Mouse (Mus musculus): ENCODE results near the gene Ccdc103.

Ccdc103 gene

DNA sequence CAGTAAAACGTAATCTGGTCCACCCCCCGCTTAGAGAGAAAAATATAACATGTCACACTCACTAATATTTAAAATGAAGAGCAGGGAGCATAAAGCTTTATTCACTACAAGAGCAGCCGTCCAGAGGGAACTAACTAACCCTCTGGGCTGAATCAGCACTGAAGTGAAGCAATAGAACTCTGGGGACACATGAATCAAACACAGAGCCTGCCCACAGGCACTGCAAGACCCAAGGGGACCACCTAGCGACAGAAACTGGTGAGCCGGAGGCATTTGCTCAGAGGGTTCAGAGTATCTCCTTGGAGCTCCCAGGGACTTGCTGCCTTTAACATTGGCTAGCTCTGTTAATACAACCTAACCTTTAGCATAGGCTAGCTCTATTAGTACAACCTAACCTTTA, 9.1 kb downstream of the Ccdc103 start:
- no peak for DNase-seq (ENCODE audit: low read depth, low spot score)

DNA sequence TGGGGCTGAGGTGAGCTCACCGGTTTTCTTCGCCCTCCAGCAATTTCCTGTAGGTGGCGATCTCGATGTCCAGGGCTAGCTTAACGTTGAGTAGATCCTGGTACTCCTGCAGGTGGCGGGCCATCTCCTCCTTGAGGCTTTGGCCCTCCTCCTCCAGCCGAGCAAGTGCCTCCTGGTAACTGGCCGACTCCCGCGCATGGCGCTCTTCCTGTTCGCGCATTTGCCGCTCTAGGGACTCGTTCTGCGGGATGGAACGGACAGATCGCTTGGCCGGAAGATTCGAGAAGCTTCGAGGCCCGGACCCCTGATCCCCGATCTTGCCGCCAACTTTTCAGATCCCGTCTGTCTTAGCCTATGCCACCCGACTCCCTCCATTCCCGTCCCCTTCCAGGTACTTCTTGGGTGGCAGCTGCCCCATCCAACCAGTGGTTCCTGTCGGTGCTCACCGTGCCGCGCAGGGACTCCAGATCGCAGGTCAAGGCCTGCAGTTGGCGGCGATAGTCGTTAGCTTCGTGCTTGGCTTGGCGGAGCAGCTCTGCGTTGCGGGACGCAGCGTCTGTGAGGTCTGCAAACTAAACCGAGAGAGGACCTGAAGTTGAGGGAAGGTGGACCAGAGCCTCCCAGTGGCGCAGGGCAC, 12.1 kb downstream of the Ccdc103 start:
- peak; percentile 80 for DNase-seq (ENCODE audit: low read depth, low spot score)

DNA sequence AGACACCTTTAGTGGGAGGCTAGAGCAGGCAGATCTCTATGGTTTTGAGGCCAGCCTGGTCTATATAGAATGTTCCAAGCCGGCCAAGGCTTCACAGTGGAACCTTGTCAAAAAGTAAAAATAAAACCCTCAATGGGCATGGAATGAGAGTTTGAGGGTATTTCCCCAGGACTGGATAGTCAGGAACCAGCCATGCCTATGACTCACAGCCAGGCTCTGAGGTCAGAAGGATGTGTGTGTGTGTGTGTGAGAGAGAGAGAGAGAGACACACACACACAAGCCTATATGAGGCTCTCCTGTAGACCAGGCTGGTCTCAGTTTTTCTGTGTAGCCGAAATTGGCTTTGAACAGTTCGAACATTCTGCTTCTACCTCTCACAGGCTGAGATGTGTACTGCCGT, 13.7 kb downstream of the Ccdc103 start:
- DNase-seq (ENCODE audit: low read depth, low spot score) = no peak

DNA sequence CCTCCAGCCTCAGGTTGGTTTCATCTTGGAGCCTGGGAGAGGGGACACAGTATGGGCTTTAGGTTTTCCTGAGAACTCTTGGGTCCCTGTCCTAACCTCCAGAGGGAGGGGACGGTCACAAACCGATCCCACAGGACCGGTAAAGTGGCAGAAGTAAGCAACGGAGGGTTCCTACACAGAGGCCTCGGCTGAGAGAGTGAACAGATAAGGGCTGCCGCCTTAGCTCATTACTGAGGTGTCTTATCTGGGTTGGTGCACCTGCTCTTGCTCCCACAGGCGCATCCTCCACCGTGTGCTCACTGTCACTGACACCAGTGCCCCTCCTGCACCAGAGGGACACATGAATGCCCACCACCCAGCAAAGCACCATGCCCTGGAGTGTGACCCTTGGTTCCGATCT, 14.8 kb downstream of the Ccdc103 start:
- no peak for DNase-seq (ENCODE audit: low read depth, low spot score)

DNA sequence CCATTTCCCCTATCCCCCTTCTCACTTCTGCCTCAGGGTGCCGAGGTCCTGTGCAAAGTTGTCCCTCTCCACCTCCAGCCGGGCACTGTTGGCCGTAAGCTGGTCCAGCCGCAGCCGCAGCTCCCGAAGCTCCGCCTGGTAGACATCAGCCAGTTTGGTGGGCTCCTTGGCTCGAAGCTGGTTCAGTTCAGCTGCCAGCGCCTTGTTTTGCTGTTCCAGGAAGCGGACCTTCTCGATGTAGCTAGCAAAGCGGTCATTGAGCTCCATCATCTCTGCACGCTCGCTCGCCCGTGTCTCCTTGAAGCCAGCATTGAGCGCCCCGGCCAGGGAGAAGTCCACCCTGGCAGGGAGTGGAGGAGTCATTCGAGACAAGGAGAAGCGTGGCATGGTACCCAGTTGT, 15.6 kb downstream of the Ccdc103 start:
- no peak for DNase-seq (ENCODE audit: low read depth, low spot score)

DNA sequence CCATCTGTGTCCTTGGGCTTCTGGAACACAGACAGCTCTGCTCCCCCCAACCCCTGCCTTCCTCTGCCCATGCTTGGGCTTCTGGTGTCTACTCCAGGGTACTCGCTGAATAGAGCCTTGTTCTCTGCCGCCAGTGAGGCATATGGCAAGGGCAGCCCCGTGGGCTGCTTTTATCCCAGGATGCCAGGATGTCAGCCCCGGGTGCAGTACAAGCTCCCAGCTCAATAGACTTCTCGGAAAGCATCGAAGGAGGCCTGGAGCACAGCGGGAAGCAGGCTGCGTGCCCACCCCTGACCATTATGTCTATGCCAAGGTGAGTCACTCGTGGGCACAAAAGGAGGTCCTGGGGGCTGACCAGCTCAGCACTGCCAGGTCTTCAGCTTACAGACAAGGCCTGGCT, 17.4 kb downstream of the Ccdc103 start:
- no peak for DNase-seq (ENCODE audit: low read depth, low spot score)

DNA sequence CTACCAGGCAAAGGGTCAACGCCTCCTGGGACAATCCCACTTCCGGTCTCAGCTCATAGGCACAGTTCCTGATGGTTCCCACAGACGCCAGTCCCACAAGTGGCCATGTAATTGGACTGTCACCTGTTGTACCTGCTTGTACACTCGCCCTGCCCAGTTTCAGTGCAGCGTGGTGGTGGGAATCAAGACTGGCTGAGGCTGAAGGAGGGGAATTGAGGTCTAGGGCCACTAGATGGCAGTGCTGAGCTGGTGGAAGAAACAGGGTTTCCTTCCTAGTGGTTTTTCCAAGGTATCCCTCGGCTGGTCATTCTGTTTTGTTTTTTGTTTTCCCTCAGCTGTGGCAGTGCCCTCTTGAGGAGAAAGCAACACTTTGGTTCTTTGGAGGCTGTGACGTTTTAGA, 19.8 kb downstream of the Ccdc103 start, which contains the start of gene Gfap:
Gfap (minus strand) TSS at position 150 of the 400 bp plus-strand sequence.
- DNase-seq (ENCODE audit: low read depth, low spot score) = peak; percentile 79

DNA sequence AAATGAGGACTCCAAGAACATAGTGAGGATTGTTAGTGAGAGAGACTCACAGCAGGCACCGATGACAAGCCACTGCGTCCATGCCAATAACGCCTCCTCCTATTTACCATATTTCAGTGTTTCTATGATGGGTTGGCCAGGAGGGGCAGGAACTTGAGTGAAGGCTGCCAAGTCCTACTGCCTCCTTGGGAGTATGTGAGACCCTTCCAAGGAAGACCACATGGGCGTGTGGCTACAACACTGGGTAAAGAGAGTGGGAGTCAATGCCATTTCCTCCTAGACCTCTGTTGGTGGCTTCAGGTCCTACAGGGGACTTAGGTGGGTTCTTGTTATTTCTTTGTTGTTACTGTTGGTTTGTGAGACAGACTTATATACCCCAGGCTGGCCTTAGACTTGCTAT, 20.2 kb downstream of the Ccdc103 start:
- no peak for DNase-seq (ENCODE audit: low read depth, low spot score)

DNA sequence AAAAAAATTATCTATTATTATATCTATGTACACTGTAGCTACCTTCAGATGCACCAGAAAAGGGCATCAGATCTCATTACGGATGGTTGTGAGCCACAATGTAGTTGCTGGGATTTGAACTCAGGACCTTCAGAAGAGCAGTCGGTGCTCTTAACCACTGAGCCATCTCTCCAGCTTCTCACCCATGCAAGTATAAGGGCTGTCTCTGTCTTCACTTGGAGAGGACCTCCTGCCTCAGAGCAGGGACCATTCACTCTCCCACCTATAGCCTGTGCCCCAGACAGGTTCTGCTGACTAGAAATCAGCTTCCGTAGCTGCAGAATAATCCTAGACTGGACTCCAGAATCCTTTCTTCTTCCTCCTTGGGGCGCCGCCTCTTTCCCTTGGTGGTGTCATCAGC, 21.1 kb downstream of the Ccdc103 start:
- DNase-seq (ENCODE audit: low read depth, low spot score) = no peak

DNA sequence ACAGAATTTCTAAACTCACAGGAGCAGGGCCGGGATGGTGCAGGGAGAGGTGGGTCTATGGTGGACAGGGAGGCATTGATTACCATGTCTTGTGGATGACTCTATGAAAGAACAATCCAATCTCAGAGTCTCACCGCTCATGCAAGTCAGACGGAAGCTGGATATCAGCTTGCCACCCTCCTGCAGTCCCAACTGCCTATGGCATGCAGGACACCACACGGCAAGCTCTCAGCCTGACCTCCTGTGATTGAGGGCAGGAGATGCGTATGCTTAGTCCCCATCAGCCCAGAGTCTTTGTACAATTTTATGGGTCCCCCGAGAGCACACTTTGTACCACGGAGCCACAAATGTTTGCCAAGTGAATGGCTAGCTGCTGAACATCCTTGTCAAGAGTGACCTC, 22.6 kb downstream of the Ccdc103 start:
- DNase-seq (ENCODE audit: low read depth, low spot score) = no peak

DNA sequence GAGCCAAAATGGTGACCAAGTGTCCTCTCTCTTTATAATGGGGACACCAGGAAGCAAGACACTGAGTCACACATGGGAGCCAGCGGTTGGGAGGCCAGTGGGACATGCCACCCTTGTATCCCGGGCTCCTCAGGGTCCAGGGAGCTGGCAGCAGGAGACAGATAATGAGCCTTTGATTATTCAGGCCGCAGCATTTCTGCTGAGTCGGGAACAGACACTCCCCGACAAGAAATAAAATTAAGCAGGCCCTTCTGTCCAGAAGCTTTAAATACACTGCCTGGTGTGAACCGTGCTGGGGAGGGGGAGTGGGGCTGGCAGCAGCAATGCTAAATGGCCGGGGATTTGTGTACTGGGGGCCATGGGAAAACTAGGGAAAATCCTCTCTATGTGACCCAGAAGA, 30.4 kb downstream of the Ccdc103 start:
- DNase-seq (ENCODE audit: low read depth, low spot score) = no peak

DNA sequence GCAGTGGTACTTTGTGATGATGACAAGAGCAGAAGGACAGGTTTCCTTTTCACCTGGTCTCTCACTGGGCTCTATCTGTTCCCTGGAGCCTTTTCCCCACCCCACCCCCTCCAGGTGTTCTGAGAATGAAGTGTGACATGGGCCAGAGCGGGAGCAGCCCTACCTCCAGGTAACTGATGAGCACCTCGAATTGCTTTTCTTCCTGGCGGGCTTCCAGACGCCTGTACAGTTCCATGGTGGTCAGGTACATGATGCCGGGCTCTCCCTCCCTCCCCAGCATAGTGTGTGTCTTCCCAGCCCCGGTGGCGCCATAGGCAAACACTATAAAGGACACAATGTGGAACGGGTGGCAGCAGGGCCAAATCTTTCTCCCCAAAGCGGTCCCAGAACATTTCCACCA, 34.4 kb downstream of the Ccdc103 start:
- no peak for DNase-seq (ENCODE audit: low read depth, low spot score)

DNA sequence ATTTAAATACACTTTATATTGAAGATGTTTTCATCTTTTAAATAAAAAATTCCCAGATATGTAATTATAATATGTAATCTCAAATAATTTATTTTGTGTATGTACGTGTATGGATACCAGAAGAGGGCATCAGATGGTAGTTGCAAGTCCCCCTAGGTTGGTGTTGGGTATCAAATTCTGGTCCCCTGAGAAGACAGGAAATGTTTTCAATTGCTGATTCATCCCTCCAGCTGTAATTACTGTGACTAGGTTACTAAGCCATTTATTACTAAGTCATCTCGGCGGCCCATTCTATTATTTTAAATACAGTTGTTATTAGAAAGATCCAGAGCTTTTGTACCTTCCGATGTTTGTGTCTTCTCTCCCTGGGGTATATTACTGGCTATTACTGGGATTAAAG, 37.1 kb downstream of the Ccdc103 start:
- no peak for DNase-seq (ENCODE audit: low read depth, low spot score)

DNA sequence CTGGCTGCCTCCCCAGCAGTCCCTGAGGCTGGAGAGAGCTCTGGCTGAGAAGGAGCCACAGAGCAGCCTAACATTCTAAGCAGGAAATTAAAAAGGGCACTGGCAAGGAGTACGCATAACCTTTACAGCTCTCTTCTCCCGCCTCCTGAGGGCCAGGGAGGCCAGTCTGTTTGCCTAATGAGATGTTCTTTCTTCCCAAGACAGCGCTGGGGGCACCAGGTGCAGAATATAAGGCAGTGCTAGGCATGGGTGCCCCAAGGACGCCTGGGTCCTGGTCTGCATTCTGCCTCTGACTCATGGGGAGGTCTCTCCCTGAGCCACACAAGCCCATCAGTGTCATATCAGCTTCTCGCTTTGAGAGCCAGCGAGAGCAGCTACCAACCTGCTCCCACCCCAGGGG, 40.5 kb downstream of the Ccdc103 start:
- no peak for DNase-seq (ENCODE audit: low read depth, low spot score)

DNA sequence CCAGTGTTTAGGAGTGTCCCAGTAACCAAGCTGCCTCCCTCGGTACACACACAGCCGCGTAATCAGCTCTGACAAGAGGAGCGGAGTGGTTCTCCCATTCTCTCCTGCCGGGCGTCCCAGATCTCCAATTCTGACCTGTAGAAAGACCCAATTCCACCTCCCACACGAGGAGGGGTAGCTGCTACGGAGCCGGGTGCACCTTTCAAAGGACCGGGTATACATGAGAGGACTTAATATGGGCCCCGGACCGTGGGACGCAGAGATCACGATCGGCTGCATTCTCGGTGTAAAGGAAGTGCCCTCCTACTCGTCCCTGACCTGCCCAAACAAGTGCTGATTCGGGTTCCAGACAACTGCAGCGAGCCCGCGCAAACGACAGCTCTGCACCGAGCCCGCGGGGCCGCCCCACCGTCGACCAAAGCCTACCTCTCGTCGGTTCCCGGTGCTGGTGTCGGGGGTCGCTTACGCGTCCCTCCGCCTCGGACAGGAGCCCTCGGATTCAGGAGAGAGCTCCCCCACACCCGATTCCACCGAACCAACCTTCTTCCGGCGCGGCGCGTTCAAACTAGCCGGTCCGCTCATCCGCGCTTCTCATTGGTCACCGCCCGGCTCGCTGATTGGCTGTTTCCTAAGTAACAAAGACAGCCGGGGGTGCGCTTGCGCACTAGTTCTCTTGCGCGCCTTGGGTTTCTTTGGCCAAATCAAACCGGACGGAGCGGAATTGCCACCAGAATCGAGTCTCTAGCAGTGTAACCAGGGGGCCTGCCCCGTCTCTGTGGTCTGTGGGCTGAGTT, 43.8 kb downstream of the Ccdc103 start, which contains the start of gene Kif18b:
Kif18b (minus strand) TSS at position 568 of the 794 bp plus-strand sequence.
- peak; percentile 95 for DNase-seq (ENCODE audit: low read depth, low spot score)

DNA sequence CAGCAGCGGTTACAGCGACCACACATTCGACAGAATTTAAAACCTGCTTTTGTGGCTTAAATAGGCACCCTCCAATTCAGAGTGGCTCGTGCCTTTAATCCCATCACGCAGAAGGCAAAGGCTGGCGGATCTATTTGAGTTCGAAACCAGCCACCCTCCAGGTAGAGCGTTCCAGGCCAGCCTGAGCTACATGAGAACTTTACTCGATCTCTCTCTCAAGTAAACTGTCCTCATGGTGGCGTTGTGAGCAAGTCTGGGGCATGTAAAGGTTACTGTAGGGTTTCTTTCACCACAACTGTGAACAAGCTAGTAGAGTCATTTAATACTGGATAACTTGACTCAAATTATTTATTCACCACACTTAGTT, 44.3 kb downstream of the Ccdc103 start:
- peak; percentile 83 for DNase-seq (ENCODE audit: low read depth, low spot score)

DNA sequence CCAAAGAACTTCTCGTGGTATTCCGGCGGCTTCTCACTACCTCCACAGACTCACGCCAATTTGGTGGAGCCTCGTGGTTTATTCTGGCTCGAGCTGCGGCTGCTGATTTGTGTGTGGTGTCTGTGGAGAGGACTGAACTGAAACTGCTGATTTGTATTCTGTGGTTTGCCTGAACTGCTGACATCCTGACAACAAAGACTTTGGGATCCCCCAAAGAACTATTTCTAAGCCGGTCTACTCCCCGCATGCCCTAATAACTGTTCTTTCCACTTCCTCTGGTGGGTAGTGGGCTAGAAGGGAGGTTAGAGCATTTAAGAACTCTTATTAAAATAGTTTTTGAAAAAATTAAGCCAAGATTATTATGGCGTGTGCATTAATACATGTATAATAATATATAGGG, 49.7 kb downstream of the Ccdc103 start:
- no peak for DNase-seq (ENCODE audit: low read depth, low spot score)
